Mouse (Mus musculus) kidney, adult 2 months (tissue): ENCODE results near the gene Slc19a3.

Source experiments
- CTCF ChIP-seq: fragments of 200-500 bp; conservative IDR thresholded peaks from 2 replicates; pipeline ENCODE4 v1.5.1; 2011; ENCODE audit warnings: low read depth, mild to moderate bottlenecking, control low read depth, low read length, moderate library complexity, mixed read lengths; ENCODE audit not compliant: insufficient read depth, insufficient read length
- POLR2A ChIP-seq: fragments of 200-500 bp; IDR thresholded peaks from one replicate; pipeline ENCODE4 v1.6.1; 2011; ENCODE audit warnings: low read depth, low read length, control low read depth

GRCm38 (mm10) chr1:83076190-83076917, 38.1 kb upstream of the Slc19a3 start:
- TF ChIP-seq POLR2A (no peak), CTCF (peak; percentile 42; the same call in 1 of the 2 replicates)
